Mouse (Mus musculus) CD4-positive helper T cell, adult 2 months (primary cell): Measurements from ENCODE around the gene Dok5.

ENCODE experiments used
- DNase-seq: peaks from one replicate; pipeline ENCODE4 v3.0.0-alpha.2; 2012; ENCODE audit warnings: low read depth, missing footprints, low spot score

Gene Dok5

GRCm38 (mm10) chr2:170926237-170926636, 194.6 kb downstream of the Dok5 start:
- DNase-seq = no peak
